Mouse (Mus musculus): ENCODE data around the gene Cox8b. TPM values are rescaled to one million over a fixed set of nuclear protein-coding genes. Genes with fewer than 3 reads are reported as not detected.

Cox8b gene
- polyA plus RNA-seq, 1 experiment: not detected

DNA sequence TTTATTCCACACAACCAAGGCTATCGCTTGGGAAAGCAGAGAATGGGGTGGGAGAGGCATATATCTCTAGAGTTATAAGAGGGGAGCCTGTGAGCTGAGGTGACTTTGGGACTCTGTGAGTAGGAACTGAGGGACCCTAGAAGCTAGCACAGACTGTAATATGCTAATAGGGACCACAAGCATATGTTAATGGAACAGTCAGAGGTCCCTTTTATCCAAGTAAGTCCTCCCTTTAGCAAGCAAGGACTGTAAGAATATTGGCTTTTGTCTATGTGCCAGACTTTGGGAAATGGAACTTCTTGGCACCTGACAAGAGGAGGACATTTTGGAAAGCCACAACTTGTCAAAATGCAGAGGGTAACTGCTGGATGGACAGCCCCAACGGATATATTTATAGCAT is 38.6 kb upstream of the Cox8b start:
- H3K27ac ChIP-seq (ENCODE audit: insufficient read depth, low read length): peak overlapping the region; percentile 88
- peaks cover 2% of the 10 kb centered on the region for H3K4me1 ChIP-seq (ENCODE audit: control insufficient read depth, insufficient read depth, low read length)
- no peaks in the 10 kb centered on the region for H3K36me3 ChIP-seq (ENCODE audit: control insufficient read depth, insufficient read depth, low read length, poor library complexity, severe bottlenecking)
- no peak overlapping the region for H3K4me3 ChIP-seq (ENCODE audit: low read depth, low read length)
- no peak overlapping the region for H3K9ac ChIP-seq (ENCODE audit: low read depth, poor library complexity, severe bottlenecking)
- TF ChIP-seq CTCF (IDR thresholded peaks at IDR 0.05; ENCODE audit: low read depth, low read length): no peak
- no peak for TF ChIP-seq EP300 (IDR thresholded peaks at IDR 0.05; ENCODE audit: insufficient read depth, low read depth, low read length)
- no peak for TF ChIP-seq POLR2A (IDR thresholded peaks at IDR 0.05; ENCODE audit: insufficient read depth, low read length)
- no peaks in the 10 kb centered on the region for H3K9me3 ChIP-seq (replicated peaks; ENCODE audit: control insufficient read depth, insufficient read depth, low read length, poor library complexity, severe bottlenecking)
- no peaks in the 10 kb centered on the region for H3K27me3 ChIP-seq (ENCODE audit: control insufficient read depth, insufficient read depth, low read length, poor library complexity, severe bottlenecking)

DNA sequence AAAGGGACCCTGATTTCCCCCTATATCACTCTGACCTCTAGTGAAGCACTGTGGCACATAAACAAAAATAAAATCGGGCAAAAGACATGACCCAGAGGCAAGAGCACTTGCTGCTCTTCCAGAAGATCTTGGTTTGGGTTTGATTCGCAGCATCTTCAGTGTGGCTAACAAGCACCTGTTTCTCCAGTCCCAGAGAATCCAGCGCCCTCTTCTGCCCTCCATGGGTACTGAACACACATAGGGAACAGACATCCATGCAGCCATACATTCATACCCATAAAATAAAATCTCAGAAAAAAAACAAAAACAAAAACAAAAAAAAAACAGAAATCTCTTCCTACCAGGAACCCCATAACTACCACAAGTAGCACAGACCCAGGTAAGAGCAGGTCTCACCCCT is 38.2 kb upstream of the Cox8b start:
- TF ChIP-seq CTCF (IDR thresholded peaks at IDR 0.05; ENCODE audit: low read depth, low read length) (peak; percentile 52), POLR2A (IDR thresholded peaks at IDR 0.05; ENCODE audit: insufficient read depth, low read length) (no peak)
- no peaks in the 10 kb centered on the region for H3K36me3 ChIP-seq (ENCODE audit: control insufficient read depth, insufficient read depth, low read length, poor library complexity, severe bottlenecking)
- peaks cover 2% of the 10 kb centered on the region for H3K4me1 ChIP-seq (ENCODE audit: control insufficient read depth, insufficient read depth, low read length)
- peak overlapping the region; percentile 88 for H3K27ac ChIP-seq (ENCODE audit: insufficient read depth, low read length)
- H3K9ac ChIP-seq (ENCODE audit: low read depth, poor library complexity, severe bottlenecking): no peak overlapping the region
- H3K4me3 ChIP-seq (ENCODE audit: low read depth, low read length): no peak overlapping the region
- no peaks in the 10 kb centered on the region for H3K27me3 ChIP-seq (ENCODE audit: control insufficient read depth, insufficient read depth, low read length, poor library complexity, severe bottlenecking)
- no peaks in the 10 kb centered on the region for H3K9me3 ChIP-seq (replicated peaks; ENCODE audit: control insufficient read depth, insufficient read depth, low read length, poor library complexity, severe bottlenecking)

DNA sequence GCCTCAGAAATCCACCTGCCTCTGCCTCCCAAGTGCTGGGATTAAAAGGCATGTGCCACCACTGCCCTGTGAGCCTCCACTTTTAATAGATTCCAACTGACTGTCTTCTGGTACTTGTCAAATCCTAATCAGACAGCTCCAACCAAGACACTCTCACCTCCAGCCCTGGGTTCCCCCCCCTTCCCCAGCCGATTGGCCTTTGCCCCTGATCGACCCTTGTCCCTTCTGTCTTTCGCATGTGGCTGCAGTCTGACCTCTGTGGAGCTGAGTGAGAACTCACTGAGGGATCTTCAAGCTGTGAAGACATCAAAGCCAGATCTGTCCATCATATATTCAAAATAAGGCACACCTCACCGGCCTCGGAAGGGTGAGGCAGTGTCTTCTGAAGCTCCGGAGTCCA is 26.9 kb upstream of the Cox8b start:
- Histone ChIP-seq H3K9me3 (replicated peaks; ENCODE audit: control insufficient read depth, insufficient read depth, low read length, poor library complexity, severe bottlenecking) (no peaks in the 10 kb centered on the region), H3K36me3 (ENCODE audit: control insufficient read depth, insufficient read depth, low read length, poor library complexity, severe bottlenecking) (no peaks in the 10 kb centered on the region), H3K27ac (ENCODE audit: insufficient read depth, low read length) (no peak overlapping the region), H3K9ac (ENCODE audit: low read depth, poor library complexity, severe bottlenecking) (no peak overlapping the region), H3K4me3 (ENCODE audit: low read depth, low read length) (no peak overlapping the region), H3K27me3 (ENCODE audit: control insufficient read depth, insufficient read depth, low read length, poor library complexity, severe bottlenecking) (no peaks in the 10 kb centered on the region), H3K4me1 (ENCODE audit: control insufficient read depth, insufficient read depth, low read length) (no peaks in the 10 kb centered on the region)
- TF ChIP-seq EP300 (IDR thresholded peaks at IDR 0.05; ENCODE audit: insufficient read depth, low read depth, low read length) (no peak), CTCF (IDR thresholded peaks at IDR 0.05; ENCODE audit: low read depth, low read length) (no peak), POLR2A (IDR thresholded peaks at IDR 0.05; ENCODE audit: insufficient read depth, low read length) (no peak)

- no peak overlapping the region for H3K27ac ChIP-seq (ENCODE audit: insufficient read depth, low read length)
- H3K9me3 ChIP-seq (replicated peaks; ENCODE audit: control insufficient read depth, insufficient read depth, low read length, poor library complexity, severe bottlenecking): no peaks in the 10 kb centered on the region
- 0 out of 2 replicates have a peak overlapping the region, but pooled peaks have one; percentile 11 for H3K9ac ChIP-seq (ENCODE audit: low read depth, poor library complexity, severe bottlenecking)
- H3K4me1 ChIP-seq (ENCODE audit: control insufficient read depth, insufficient read depth, low read length): no peaks in the 10 kb centered on the region
- peak overlapping the region; percentile 53 for H3K4me3 ChIP-seq (ENCODE audit: low read depth, low read length)
- no peaks in the 10 kb centered on the region for H3K36me3 ChIP-seq (ENCODE audit: control insufficient read depth, insufficient read depth, low read length, poor library complexity, severe bottlenecking)
- no peak for TF ChIP-seq POLR2A (IDR thresholded peaks at IDR 0.05; ENCODE audit: insufficient read depth, low read length)
- TF ChIP-seq EP300 (IDR thresholded peaks at IDR 0.05; ENCODE audit: insufficient read depth, low read depth, low read length): no peak
- TF ChIP-seq CTCF (IDR thresholded peaks at IDR 0.05; ENCODE audit: low read depth, low read length): no peak
- no peaks in the 10 kb centered on the region for H3K27me3 ChIP-seq (ENCODE audit: control insufficient read depth, insufficient read depth, low read length, poor library complexity, severe bottlenecking)
Observed at GRCm38 (mm10) chr7:140923070-140923775, 23.0 kb upstream of the Cox8b start.

- no peak for TF ChIP-seq POLR2A (IDR thresholded peaks at IDR 0.05; ENCODE audit: insufficient read depth, low read length)
- TF ChIP-seq EP300 (IDR thresholded peaks at IDR 0.05; ENCODE audit: insufficient read depth, low read depth, low read length): no peak
- TF ChIP-seq CTCF (IDR thresholded peaks at IDR 0.05; ENCODE audit: low read depth, low read length): no peak
- Histone ChIP-seq H3K9ac (ENCODE audit: low read depth, poor library complexity, severe bottlenecking) (peak overlapping the region; percentile 11; the same call in 1 of the 2 replicates), H3K36me3 (ENCODE audit: control insufficient read depth, insufficient read depth, low read length, poor library complexity, severe bottlenecking) (no peaks in the 10 kb centered on the region), H3K27me3 (ENCODE audit: control insufficient read depth, insufficient read depth, low read length, poor library complexity, severe bottlenecking) (no peaks in the 10 kb centered on the region), H3K4me1 (ENCODE audit: control insufficient read depth, insufficient read depth, low read length) (no peaks in the 10 kb centered on the region), H3K27ac (ENCODE audit: insufficient read depth, low read length) (no peak overlapping the region), H3K4me3 (ENCODE audit: low read depth, low read length) (peak overlapping the region; percentile 53), H3K9me3 (replicated peaks; ENCODE audit: control insufficient read depth, insufficient read depth, low read length, poor library complexity, severe bottlenecking) (no peaks in the 10 kb centered on the region)
Observed at GRCm38 (mm10) chr7:140922398-140923069, 22.3 kb upstream of the Cox8b start.

All from ES-Bruce4 (cell line).